Mouse (Mus musculus) gastrocnemius, postnatal 25 days (tissue): ENCODE data around the gene Fas. TPM values are rescaled to one million over a fixed set of nuclear protein-coding genes. Genes with fewer than 3 reads are reported as not detected.

ENCODE experiments used
- DNase-seq: peaks from one replicate; pipeline ENCODE4 v3.0.0; 2022
- total RNA-seq, 2 experiments: library from RNA; stranded (reverse); gene quantifications; 1 replicate in 1 of 2; 2 replicates in 1 of 2; pipeline ENCODE4 v1.2.3; 2021

Gene Fas
- total RNA-seq, 2 experiments from 2014 or later: 3.7 to 5.5 TPM

DNA sequence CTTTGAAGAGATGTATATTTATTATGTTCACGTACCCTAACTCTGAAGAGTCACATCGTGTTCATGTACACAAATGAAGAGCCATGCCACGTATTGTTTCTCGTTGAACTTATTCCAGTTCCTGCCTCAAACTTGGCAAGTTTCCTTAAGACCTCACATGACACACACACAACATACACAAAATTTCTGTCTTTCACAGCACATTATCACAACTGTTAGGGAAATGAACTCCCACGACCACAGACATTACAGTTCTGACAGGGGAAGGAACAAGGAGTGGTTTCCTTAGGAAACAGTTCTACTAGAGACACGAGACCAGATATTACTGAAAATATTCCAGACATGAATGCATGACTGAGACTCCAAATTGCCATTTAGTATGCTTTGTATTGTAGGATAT lies 6.9 kb upstream of the Fas start:
- no peak for DNase-seq

- no peak for DNase-seq
These were observed 6.1 kb upstream of the Fas start for GRCm38 (mm10) chr19:34284383-34284782.

- no peak for DNase-seq
These were observed 5.6 kb upstream of the Fas start for GRCm38 (mm10) chr19:34284826-34285225.

DNA sequence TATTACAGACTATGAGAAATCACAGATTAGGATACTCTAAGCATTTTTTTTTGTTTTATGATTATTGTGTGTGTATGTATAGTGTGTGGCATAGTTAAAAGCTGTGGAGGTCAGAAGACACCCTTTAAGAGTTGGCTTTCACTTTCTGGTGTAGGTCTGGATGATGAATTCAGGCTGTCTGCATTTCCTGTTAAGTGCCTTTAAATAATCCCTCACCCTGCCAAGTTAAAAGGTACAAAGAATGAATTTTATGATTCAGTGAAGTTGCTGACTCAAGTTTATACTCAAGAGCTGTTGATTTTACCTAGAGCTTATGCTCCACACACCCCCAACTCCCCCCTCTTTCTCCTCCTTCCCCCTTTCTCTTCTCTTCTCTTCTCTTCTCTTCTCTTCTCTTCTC lies 3.2 kb upstream of the Fas start:
- DNase-seq: no peak

DNA sequence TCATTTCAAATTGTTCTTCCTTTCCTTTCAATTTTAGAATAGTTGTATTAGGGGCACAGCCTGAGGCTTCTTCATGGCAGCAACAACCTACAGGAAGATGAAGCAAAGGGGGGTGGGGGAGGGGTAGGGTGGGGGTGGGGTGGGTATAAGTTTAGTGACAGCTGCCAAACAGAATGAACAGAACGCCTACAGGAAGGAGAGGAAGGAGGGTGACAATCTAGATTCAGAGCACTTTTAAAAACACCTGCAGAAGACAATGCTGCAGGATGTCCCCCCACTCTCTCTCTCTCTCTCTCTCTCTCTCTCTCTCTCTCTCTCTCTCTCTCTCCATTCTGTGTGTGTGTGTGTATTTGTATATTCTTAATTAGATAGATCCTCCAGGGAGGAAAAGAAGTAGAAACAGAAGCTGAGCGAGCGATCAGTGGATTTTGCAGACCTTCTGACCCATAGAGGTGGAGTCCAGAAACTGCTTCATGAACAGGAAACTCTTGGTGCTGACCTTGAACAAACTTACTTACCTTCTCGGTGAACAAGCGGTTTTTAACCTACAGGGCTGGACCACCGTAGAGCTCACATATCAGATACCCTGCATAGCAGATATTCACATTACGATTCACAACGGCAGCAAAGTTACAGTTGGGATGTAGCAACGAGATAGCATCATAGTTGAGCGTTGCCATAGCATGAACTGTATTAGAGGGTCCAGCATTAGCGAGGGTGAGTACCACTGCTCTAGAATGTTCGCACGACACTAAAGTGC lies 2.6 kb upstream of the Fas start:
- DNase-seq: no peak

DNA sequence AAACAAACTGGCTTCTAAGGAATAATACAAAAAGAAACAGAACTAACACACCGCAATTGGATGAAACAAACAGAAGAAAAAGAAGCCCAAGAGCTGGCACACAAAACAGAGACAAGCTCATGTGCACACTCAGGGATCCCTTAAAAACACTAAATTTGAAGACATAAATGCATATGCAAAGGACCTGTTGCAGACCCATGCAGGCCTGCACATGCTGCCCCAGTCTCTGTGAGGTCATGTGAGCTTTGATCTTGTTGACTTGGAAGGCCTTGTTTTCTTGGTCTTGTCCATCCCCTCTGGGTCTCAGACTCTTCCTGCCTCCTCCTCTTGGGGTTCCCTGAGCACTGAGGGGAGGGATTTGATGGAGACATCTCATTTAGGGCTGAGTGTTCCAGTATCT lies 1.8 kb upstream of the Fas start:
- DNase-seq: no peak

GRCm38 (mm10) chr19:34290872-34291341 lies 441 bp downstream of the Fas start:
- DNase-seq: no peak

DNA sequence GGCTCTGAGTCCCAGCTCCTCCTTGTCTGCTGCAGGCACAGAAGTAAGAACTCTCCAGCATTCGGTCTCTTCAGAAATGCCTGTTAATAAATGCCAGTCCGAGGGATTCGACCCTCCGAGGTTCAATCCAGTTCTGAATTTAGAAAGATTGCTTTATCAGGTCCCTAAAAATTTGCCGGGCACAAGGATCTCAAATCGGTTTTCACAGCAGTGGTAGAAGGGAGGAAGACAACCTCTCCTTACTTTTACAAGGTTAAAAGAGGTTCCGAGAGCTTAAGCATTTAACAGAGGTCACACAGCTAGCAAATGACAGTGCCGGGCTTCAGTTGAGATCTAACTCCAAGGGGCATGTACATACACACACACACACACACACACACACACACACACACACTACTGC lies 913 bp downstream of the Fas start:
- DNase-seq: no peak

GRCm38 (mm10) chr19:34291956-34292355 lies 1.5 kb downstream of the Fas start:
- no peak for DNase-seq

DNA sequence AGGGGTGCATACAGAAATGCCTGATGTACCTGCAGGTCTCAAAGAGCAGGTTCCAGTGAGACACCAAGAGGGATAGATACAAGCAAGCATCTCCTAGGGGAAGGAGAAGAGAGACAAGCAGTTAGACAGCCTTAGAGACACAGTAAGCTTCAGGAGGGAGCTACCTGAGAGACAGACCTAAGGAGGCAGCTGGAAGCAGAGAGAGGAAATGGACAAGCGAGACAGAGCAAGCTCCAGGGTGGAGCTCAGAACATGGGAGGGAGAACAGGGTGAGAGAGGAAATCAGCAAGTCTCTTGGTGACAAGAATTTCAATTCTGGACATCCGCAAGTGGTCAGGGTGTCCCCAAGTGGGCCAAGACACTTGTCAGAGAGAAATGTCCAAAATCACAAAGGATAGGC lies 2.2 kb downstream of the Fas start:
- no peak for DNase-seq

- DNase-seq: no peak
These were observed 3.0 kb downstream of the Fas start for GRCm38 (mm10) chr19:34293376-34293947.

DNA sequence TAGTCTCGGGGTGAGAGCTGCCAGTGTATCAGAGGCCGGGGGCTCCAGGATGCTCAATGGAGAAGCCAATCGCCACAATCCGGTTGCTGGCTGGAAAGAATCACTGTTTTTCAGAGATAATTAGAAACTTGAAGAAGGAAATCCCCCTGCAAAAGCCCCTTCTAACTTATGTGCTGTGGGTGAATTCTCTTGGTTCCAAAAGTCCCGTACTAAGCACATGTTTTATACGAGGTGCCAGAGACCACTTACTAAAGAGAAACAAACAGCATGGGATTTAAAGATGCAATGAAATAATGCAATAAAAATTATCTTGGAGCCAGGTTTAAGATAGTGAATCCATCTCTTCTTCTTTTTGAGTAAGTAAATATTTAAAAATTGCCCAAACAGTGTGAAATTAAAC lies 5.0 kb downstream of the Fas start:
- no peak for DNase-seq

DNA sequence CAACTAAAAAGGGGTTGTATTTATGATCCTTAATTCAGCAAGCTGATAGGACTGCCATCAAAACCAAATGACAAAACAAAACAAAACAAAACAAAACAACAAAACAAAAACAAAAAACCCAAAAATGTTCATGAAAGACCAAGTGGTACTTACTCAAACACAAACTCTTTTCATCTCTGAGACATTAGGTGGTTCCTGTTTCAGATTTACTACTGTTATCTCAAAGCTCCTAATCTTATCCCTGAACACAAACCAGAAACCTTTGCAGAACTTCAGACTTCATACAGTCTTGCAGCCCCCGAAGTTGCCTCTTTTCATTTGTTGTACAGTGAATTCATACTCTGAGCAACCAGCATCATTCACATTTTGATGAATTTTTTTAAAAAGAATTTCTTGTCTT lies 8.1 kb downstream of the Fas start:
- no peak for DNase-seq

GRCm38 (mm10) chr19:34299229-34299628 lies 8.8 kb downstream of the Fas start:
- no peak for DNase-seq

- no peak for DNase-seq
These were observed 10.0 kb downstream of the Fas start for GRCm38 (mm10) chr19:34300430-34300829.

GRCm38 (mm10) chr19:34304917-34305316 lies 14.5 kb downstream of the Fas start:
- no peak for DNase-seq

- DNase-seq: no peak
These were observed 16.3 kb downstream of the Fas start for GRCm38 (mm10) chr19:34306794-34307193.

GRCm38 (mm10) chr19:34312151-34312728 lies 21.8 kb downstream of the Fas start:
- no peak for DNase-seq

GRCm38 (mm10) chr19:34328051-34328450 lies 37.6 kb downstream of the Fas start:
- DNase-seq: no peak

DNA sequence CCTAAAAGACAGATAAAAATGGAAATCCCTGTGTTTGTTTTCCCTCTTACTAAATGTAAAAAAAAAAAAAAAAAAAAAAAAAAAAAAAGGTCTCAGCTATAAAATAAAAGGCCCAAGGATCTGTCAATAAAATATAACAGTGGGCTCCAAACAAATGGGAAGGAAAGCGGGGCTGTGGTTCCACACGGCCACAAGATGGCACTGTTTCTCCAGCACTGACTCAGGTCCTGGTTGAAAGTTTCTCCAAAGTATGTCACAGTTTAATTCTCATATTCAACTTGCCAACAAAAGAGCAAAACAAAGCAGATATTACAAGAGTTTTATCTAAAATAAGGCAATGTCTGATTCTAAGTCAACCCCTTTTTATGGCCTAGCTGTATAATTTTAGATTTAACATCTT lies 43.8 kb downstream of the Fas start:
- DNase-seq: peak; percentile 24

DNA sequence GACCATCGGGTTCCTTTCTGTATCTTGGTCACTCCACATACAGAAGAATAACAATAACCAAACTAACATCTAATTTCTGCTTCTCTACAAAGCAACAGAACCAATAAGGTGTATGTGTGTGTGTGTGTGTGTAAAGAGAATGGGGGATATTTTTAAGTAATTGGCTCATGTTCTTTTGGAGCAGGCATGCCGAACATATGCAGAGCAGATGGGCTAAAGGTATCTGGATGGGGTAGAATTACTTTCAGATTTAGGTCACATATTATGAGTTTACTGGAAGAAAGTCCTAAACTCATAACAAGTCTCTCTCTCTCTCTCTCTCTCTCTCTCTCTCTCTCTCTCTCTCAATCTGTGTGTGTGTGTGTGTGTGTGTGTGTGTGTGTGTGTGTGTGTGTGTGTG lies 54.2 kb downstream of the Fas start:
- no peak for DNase-seq

GRCm38 (mm10) chr19:34345616-34346267 lies 55.3 kb downstream of the Fas start:
- DNase-seq: no peak

- DNase-seq: no peak
These were observed 62.9 kb downstream of the Fas start for GRCm38 (mm10) chr19:34353291-34353805.
